8 mouse cellular contexts compared by ENCODE assay signal in genomic region chr17:46029052-46029553, GRCm38 (mm10). TPM values are rescaled to one million over a fixed set of nuclear protein-coding genes. Genes with fewer than 3 reads are reported as not detected.
DNase-seq lines count a peak whose midpoint lies in the region; ATAC-seq and TF ChIP-seq lines count a peak whose summit lies in the region.

No protein-coding gene starts in this region.

- no peaks in the 10 kb centered on the region for H3K9me3 ChIP-seq in embryonic facial prominence, embryonic 12.5 days
- H3K9me3 ChIP-seq in hindbrain, embryonic 15.5 days = no peaks in the 10 kb centered on the region

- peak overlapping the region; percentile 98 for H3K9ac ChIP-seq in embryonic facial prominence, embryonic 12.5 days
- peak overlapping the region; percentile 96 for H3K9ac ChIP-seq in hindbrain, embryonic 15.5 days

- TF ChIP-seq POLR2A in myocyte (IDR thresholded peaks at IDR 0.05; ENCODE audit: insufficient read length, low read depth) = peak; percentile 19

- ATAC-seq in embryonic facial prominence, embryonic 12.5 days (ENCODE audit: insufficient number of reproducible peaks, insufficient read depth, low FRiP score, low TSS enrichment) = no peak
- ATAC-seq in hindbrain, embryonic 15.5 days (ENCODE audit: low FRiP score, low read depth) = no peak

- WGBS in embryonic facial prominence, embryonic 12.5 days = 48% methylated on average over 2 of the region's 2 CpGs
- WGBS in hindbrain, embryonic 15.5 days = 42% methylated on average over 2 of the region's 2 CpGs

- peaks cover 51% of the 10 kb centered on the region for H3K4me1 ChIP-seq in embryonic facial prominence, embryonic 12.5 days
- H3K4me1 ChIP-seq in hindbrain, embryonic 15.5 days (replicated peaks) = peaks cover 62% of the 10 kb centered on the region

- H3K27me3 ChIP-seq in embryonic facial prominence, embryonic 12.5 days = no peaks in the 10 kb centered on the region
- H3K27me3 ChIP-seq in hindbrain, embryonic 15.5 days = no peaks in the 10 kb centered on the region
- H3K27me3 ChIP-seq in myocyte (ENCODE audit: control insufficient read depth, insufficient read depth, insufficient read length) = no peaks in the 10 kb centered on the region

- H3K4me3 ChIP-seq in layer of hippocampus, adult 2 months = peak overlapping the region; percentile 63
- H3K4me3 ChIP-seq in embryonic facial prominence, embryonic 12.5 days = peak overlapping the region; percentile 88
- peak overlapping the region; percentile 80 for H3K4me3 ChIP-seq in hindbrain, embryonic 15.5 days
- H3K4me3 ChIP-seq in myocyte = peak overlapping the region; percentile 97

- TF ChIP-seq CTCF in layer of hippocampus, adult 2 months (conservative IDR thresholded peaks at IDR 0.05) = no peak

- H3K79me2 ChIP-seq in myocyte (ENCODE audit: control insufficient read depth, insufficient read depth) = peaks cover 80% of the 10 kb centered on the region

- peak overlapping the region; percentile 100 for H3ac ChIP-seq in myocyte (ENCODE audit: control insufficient read depth, insufficient read length)

- no peak for DNase-seq in layer of hippocampus, adult 2 months (ENCODE audit: low spot score in 2 of 2)
- no peak for DNase-seq in layer of hippocampus, adult 11-12 months (ENCODE audit: low spot score)
- DNase-seq in spleen, postnatal 36 days (ENCODE audit: low spot score in 2 of 2) = no peak
- no peak for DNase-seq in kidney, postnatal 36 days
- DNase-seq in kidney, adult 8-10 months = no peak

- H3K36me3 ChIP-seq in embryonic facial prominence, embryonic 12.5 days = peaks cover 21% of the 10 kb centered on the region
- H3K36me3 ChIP-seq in hindbrain, embryonic 15.5 days = 0 out of 2 replicates have a peak, but pooled peaks cover 8% of the 10 kb centered on the region
- peaks cover 50% of the 10 kb centered on the region for H3K36me3 ChIP-seq in myocyte (ENCODE audit: control insufficient read depth, insufficient read depth)

- H3K4me2 ChIP-seq in embryonic facial prominence, embryonic 12.5 days (replicated peaks) = peak overlapping the region; percentile 79
- peak overlapping the region; percentile 72 for H3K4me2 ChIP-seq in hindbrain, embryonic 15.5 days
- peak overlapping the region; percentile 82 for H3K4me2 ChIP-seq in myocyte (ENCODE audit: low read depth)

- peak overlapping the region; percentile 88 for H3K27ac ChIP-seq in layer of hippocampus, adult 2 months
- peak overlapping the region; percentile 87 for H3K27ac ChIP-seq in embryonic facial prominence, embryonic 12.5 days
- peak overlapping the region; percentile 85; the same call in 1 of the 2 replicates for H3K27ac ChIP-seq in hindbrain, embryonic 15.5 days (replicated peaks)

TF ChIP-seq in myocyte, 11 proteins besides CTCF, POLR2A, EP300 and RAD21:
- TF ChIP-seq TCF12 (IDR thresholded peaks at IDR 0.05; ENCODE audit: insufficient read depth, poor library complexity, severe bottlenecking) (no peak), POLR2AphosphoS2 (IDR thresholded peaks at IDR 0.05; ENCODE audit: insufficient read length, low read depth) (peak; percentile 70)

RNA-seq across cellular contexts. Expression of gene Vegfa, which starts 3.1 kb away (rescaled TPM):
- total RNA-seq in layer of hippocampus, adult 2 months (2021) = 10 to 100 TPM; 76.3 to 77.9 TPM
- polyA plus RNA-seq in embryonic facial prominence, embryonic 12.5 days (2016; fragmentation: Nextera tagmentation; extraction: Ambion mirVana) = 5.2 and 6.7 TPM in 2 replicates
- 4.4 and 4.6 TPM in 2 replicates for polyA plus RNA-seq in hindbrain, embryonic 15.5 days (2015; fragmentation: Nextera tagmentation; extraction: Ambion mirVana)
- polyA plus RNA-seq in myocyte (2012; fragmentation: generic; extraction: Trizol) = 177 TPM

Comparison
In these comparisons a context has a peak if more than half of its experiments do, and no peak if none do; other contexts are left out.
1. RNA of gene Vegfa, which starts 3.1 kb away (polyA plus RNA-seq): 177 TPM in myocyte (single experiment); 5.2 to 6.7 TPM in embryonic facial prominence, embryonic 12.5 days and 4.4 to 4.6 TPM in hindbrain, embryonic 15.5 days; every median in the first group is over 10 times any median in the second.
2. Peak in every context shown above with its lines, with median percentiles within 50 percentile points of each other: H3K27ac ChIP-seq, H3K4me3 ChIP-seq and H3K4me2 ChIP-seq.